Mouse (Mus musculus): ENCODE measurements at regions not wholly inside any gene's neighbourhood (a gene's known extent, or its start where the extent isn't known, plus 50 kb on each side); places are given as distances from the start of the nearest gene placed in this dataset.

- TF ChIP-seq POLR2AphosphoS2 (IDR thresholded peaks at IDR 0.05; ENCODE audit: low read depth, low read length), result no peak
- TF ChIP-seq ZNF384 (IDR thresholded peaks at IDR 0.05; ENCODE audit: low read depth, low read length), result no peak
- TF ChIP-seq POLR2A (IDR thresholded peaks at IDR 0.05; ENCODE audit: low read depth, low read length), result no peak
- TF ChIP-seq TBP (conservative IDR thresholded peaks at IDR 0.05; ENCODE audit: low read depth, low read length), result no peak
- TF ChIP-seq BHLHE40 (IDR thresholded peaks at IDR 0.05; ENCODE audit: low read depth, low read length), result no peak
- no peak for TF ChIP-seq TCF12 (IDR thresholded peaks at IDR 0.05; ENCODE audit: low read depth, low read length)
- TF ChIP-seq MAFK (IDR thresholded peaks at IDR 0.05; ENCODE audit: insufficient replicate concordance, low read length), result no peak
- TF ChIP-seq ZMIZ1 (IDR thresholded peaks at IDR 0.05; ENCODE audit: low read depth, low read length), result no peak
- TF ChIP-seq SMC3 (IDR thresholded peaks at IDR 0.05; ENCODE audit: low read depth, low read length), result no peak
- TF ChIP-seq CTCF (conservative IDR thresholded peaks at IDR 0.05 in 1 of 2, IDR thresholded peaks at IDR 0.05 in 1 of 2; ENCODE audit: low read depth in 2 of 2, low read length in 2 of 2), result no peak
- no peak for TF ChIP-seq MEF2A (IDR thresholded peaks at IDR 0.05; ENCODE audit: borderline replicate concordance, low read depth, low read length)
- no peak for TF ChIP-seq NELFE (IDR thresholded peaks at IDR 0.05; ENCODE audit: low read depth, low read length)
- TF ChIP-seq MYC (IDR thresholded peaks at IDR 0.05; ENCODE audit: low read depth, low read length), result no peak
- no peak for TF ChIP-seq ZC3H11A (IDR thresholded peaks at IDR 0.05; ENCODE audit: low read depth, low read length)
- no peak for TF ChIP-seq NRF1 (IDR thresholded peaks at IDR 0.05; ENCODE audit: low read depth, low read length)
- no peak for DNase-seq (ENCODE audit: extremely low read depth)
- Histone ChIP-seq H3K9ac (ENCODE audit: insufficient read depth, low read depth) (no peak overlapping the region), H3K27me3 (replicated peaks) (no peaks in the 10 kb centered on the region), H3K4me2 (ENCODE audit: insufficient read depth, low read depth, poor library complexity, severe bottlenecking) (no peak overlapping the region), H3K27ac (ENCODE audit: insufficient read depth, low read depth) (no peak overlapping the region), H3K4me3 (replicated peaks in 1 of 3; ENCODE audit: low read depth in 2 of 3, low read length in 2 of 3, poor library complexity in 1 of 3) (no peak overlapping the region), H3K36me3 (replicated peaks in 1 of 2; ENCODE audit: control insufficient read depth in 1 of 2, insufficient read depth in 1 of 2, low read length in 1 of 2) (no peaks in the 10 kb centered on the region), H3K4me1 (ENCODE audit: control insufficient read depth in 1 of 2, insufficient read depth in 2 of 2) (no peaks in the 10 kb centered on the region), H3K9me3 (replicated peaks; ENCODE audit: low read length) (no peaks in the 10 kb centered on the region), H3K79me2 (replicated peaks; ENCODE audit: control insufficient read depth, extremely low read depth, insufficient read depth, poor library complexity, severe bottlenecking) (no peaks in the 10 kb centered on the region)
- dilution Hi-C loops (cut with MboI; ENCODE audit: extremely low pct_ligation_motif_present, extremely low pct_unique_long_range_greater_than_20kb, low sequenced_read_pairs) (no loop called here), in situ Hi-C loops (cut with MboI; ENCODE audit: low pct_ligation_motif_present, low pct_unique_long_range_greater_than_20kb, low sequenced_read_pairs) (no loop called here)
Observed at GRCm38 (mm10) chr1:185049980-185050379, 50.6 kb upstream of the Mark1 start.
